Mouse (Mus musculus): Measurements from ENCODE around the gene Slc38a8. TPM values are rescaled to one million over a fixed set of nuclear protein-coding genes. Genes with fewer than 3 reads are reported as not detected.

The Slc38a8 gene
- total and polyA plus RNA-seq, 3 experiments: not detected

Other genes starting within 250 kb of the Slc38a8 start
- gene Hsbp1, start 157.2 kb downstream of the Slc38a8 start, total RNA-seq (2012; rRNA removed): 91.8 and 109 TPM in 2 replicates
- gene Hsbp1, start 157.2 kb downstream of the Slc38a8 start, polyA plus RNA-seq (2012; ENCODE audit: insufficient read depth in 1 of 2, insufficient read length in 2 of 2, low read depth in 1 of 2, low replicate concordance in 2 of 2, missing spikeins in 1 of 2): 100 to 1,000 TPM in 1 of 2 experiments, not detected in 1; 128 TPM
- gene Mlycd, start 106.8 kb downstream of the Slc38a8 start, total RNA-seq (2012; rRNA removed): 5.8 and 7.2 TPM in 2 replicates
- 10 to 100 TPM in 1 of 2 experiments, not detected in 1; 13.2 TPM for gene Mlycd, start 106.8 kb downstream of the Slc38a8 start, polyA plus RNA-seq (2012; ENCODE audit: insufficient read depth in 1 of 2, insufficient read length in 2 of 2, low read depth in 1 of 2, low replicate concordance in 2 of 2, missing spikeins in 1 of 2)
- gene Osgin1, start 67.6 kb downstream of the Slc38a8 start, total RNA-seq (2012; rRNA removed): 0.08 TPM in 1 of 2 replicates, not detected in the other
- under 1 TPM in 1 of 2 experiments, not detected in 1; 0.84 TPM for gene Osgin1, start 67.6 kb downstream of the Slc38a8 start, polyA plus RNA-seq (2012; ENCODE audit: insufficient read depth in 1 of 2, insufficient read length in 2 of 2, low read depth in 1 of 2, low replicate concordance in 2 of 2, missing spikeins in 1 of 2)
- not detected in 2 replicates for gene Necab2, start 55.0 kb downstream of the Slc38a8 start, total RNA-seq (2012; rRNA removed)
- gene Necab2, start 55.0 kb downstream of the Slc38a8 start, polyA plus RNA-seq (2012; ENCODE audit: insufficient read depth in 1 of 2, insufficient read length in 2 of 2, low read depth in 1 of 2, low replicate concordance in 2 of 2, missing spikeins in 1 of 2): under 1 TPM in 1 of 2 experiments, not detected in 1; 0.06 TPM
- 32.7 and 33.1 TPM in 2 replicates for gene Mbtps1, start 57.0 kb upstream of the Slc38a8 start, total RNA-seq (2012; rRNA removed)
- gene Mbtps1, start 57.0 kb upstream of the Slc38a8 start, polyA plus RNA-seq (2012; ENCODE audit: insufficient read depth in 1 of 2, insufficient read length in 2 of 2, low read depth in 1 of 2, low replicate concordance in 2 of 2, missing spikeins in 1 of 2): 10 to 100 TPM in 1 of 2 experiments, not detected in 1; 59.9 TPM
- 32.3 and 37.1 TPM in 2 replicates for gene Hsdl1, start 73.5 kb upstream of the Slc38a8 start, total RNA-seq (2012; rRNA removed)
- 10 to 100 TPM; 29.4 to 46.3 TPM for gene Hsdl1, start 73.5 kb upstream of the Slc38a8 start, polyA plus RNA-seq (2012; ENCODE audit: insufficient read depth in 1 of 2, insufficient read length in 2 of 2, low read depth in 1 of 2, low replicate concordance in 2 of 2, missing spikeins in 1 of 2)
- gene Dnaaf1, start 73.5 kb upstream of the Slc38a8 start, total RNA-seq (2012; rRNA removed): 0.36 and 0.54 TPM in 2 replicates
- under 1 TPM in 1 of 2 experiments, not detected in 1; 0.19 TPM for gene Dnaaf1, start 73.5 kb upstream of the Slc38a8 start, polyA plus RNA-seq (2012; ENCODE audit: insufficient read depth in 1 of 2, insufficient read length in 2 of 2, low read depth in 1 of 2, low replicate concordance in 2 of 2, missing spikeins in 1 of 2)
- gene Taf1c, start 103.5 kb upstream of the Slc38a8 start, total RNA-seq (2012; rRNA removed): 21.2 and 28.8 TPM in 2 replicates
- gene Taf1c, start 103.5 kb upstream of the Slc38a8 start, polyA plus RNA-seq (2012; ENCODE audit: insufficient read depth in 1 of 2, insufficient read length in 2 of 2, low read depth in 1 of 2, low replicate concordance in 2 of 2, missing spikeins in 1 of 2): 10 to 100 TPM in 1 of 2 experiments, not detected in 1; 32.0 TPM
- gene Adad2, start 111.0 kb upstream of the Slc38a8 start, total RNA-seq (2012; rRNA removed): not detected in 2 replicates
- not detected for gene Adad2, start 111.0 kb upstream of the Slc38a8 start, polyA plus RNA-seq (2012; ENCODE audit: insufficient read depth in 1 of 2, insufficient read length in 2 of 2, low read depth in 1 of 2, low replicate concordance in 2 of 2, missing spikeins in 1 of 2)
- not detected in 2 replicates for gene Kcng4, start 134.0 kb upstream of the Slc38a8 start, total RNA-seq (2012; rRNA removed)
- gene Kcng4, start 134.0 kb upstream of the Slc38a8 start, polyA plus RNA-seq (2012; ENCODE audit: insufficient read depth in 1 of 2, insufficient read length in 2 of 2, low read depth in 1 of 2, low replicate concordance in 2 of 2, missing spikeins in 1 of 2): not detected
- gene Wfdc1, start 164.7 kb upstream of the Slc38a8 start, total RNA-seq (2012; rRNA removed): not detected in 2 replicates
- gene Wfdc1, start 164.7 kb upstream of the Slc38a8 start, polyA plus RNA-seq (2012; ENCODE audit: insufficient read depth in 1 of 2, insufficient read length in 2 of 2, low read depth in 1 of 2, low replicate concordance in 2 of 2, missing spikeins in 1 of 2): not detected
- 0.27 and 0.33 TPM in 2 replicates for gene Atp2c2, start 198.3 kb upstream of the Slc38a8 start, total RNA-seq (2012; rRNA removed)
- gene Atp2c2, start 198.3 kb upstream of the Slc38a8 start, polyA plus RNA-seq (2012; ENCODE audit: insufficient read depth in 1 of 2, insufficient read length in 2 of 2, low read depth in 1 of 2, low replicate concordance in 2 of 2, missing spikeins in 1 of 2): under 1 TPM in 1 of 2 experiments, not detected in 1; 0.58 TPM